Mouse (Mus musculus) heart, adult 10 weeks (tissue): ENCODE data around the gene Syt6. TPM values are rescaled to one million over a fixed set of nuclear protein-coding genes. Genes with fewer than 3 reads are reported as not detected.

ENCODE experiments used
- polyA plus RNA-seq: library from polyadenylated mRNA; stranded (reverse); fragments of 350-450 nt; fragmentation: Illumina TruSeq; extraction: RNeasy Lipid Tissue Mini Kit (QIAGEN cat#74804); gene quantifications from one replicate; pipeline ENCODE4 v1.2.3, GENCODE M21; 2014; ENCODE audit warnings: low read depth, low replicate concordance

Gene Syt6
- not detected for polyA plus RNA-seq

DNA sequence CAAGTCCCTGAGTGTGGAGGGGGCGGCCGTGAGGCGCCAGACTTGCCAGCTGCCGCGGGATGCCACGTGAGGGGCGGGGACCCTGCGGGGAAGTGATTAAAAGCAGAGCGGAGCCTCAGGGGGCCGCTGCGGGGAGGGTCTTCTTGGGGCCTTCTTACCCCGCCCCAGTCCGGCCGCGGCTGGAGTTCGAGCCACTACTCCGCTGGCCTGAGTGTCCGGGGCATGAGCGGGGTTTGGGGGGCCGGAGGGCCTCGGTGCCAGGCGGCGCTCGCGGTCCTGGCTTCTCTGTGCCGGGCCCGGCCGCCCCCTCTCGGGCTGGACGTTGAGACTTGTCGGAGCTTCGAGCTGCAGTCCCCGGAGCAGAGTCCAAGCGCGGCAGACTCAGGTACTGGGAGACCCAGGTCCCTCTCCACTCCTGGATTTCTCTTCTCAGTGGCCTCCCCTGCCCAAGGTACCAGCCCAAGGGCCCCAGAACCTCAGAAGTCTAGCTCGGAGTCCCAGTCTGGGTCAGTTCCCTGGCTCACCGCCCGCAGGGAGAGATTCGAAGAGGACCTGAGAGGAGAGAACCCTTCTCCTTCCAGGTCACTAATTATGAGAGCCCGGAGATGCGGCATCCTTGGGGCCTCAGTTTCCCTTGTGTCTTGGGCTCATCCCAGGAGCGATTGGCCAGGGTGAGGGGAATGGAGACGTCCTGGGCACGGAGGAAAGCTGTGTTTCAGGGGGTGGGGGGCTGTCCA, at the start of gene Syt6:
Gene Syt6 (plus strand): TSS at position 76 of the 737 bp plus-strand sequence.

DNA sequence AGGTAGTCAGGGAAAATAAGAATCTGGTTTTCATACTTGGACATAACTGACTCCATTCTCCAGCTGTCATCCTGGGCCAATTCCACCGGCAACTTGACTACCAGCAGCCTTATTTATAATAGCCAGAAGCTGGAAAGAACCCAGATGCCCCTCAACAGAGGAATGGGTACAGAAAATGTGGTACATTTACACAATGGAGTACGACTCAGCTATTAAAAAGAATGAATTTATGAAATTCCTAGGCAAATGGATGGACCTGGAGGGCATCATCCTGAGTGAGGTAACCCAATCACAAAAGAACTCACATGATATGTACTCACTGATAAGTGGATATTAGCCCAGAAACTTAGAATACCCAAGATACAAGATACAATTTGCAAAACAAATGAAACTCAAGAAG, 70.9 kb downstream of the Syt6 start, which contains the start of gene Atg4a-ps:
Gene Atg4a-ps (minus strand): TSS at position 101 of the 400 bp plus-strand sequence.

Other genes starting within 250 kb of the Syt6 start
- not detected for gene Atg4a-ps, start 70.8 kb downstream of the Syt6 start, polyA plus RNA-seq
- 9.0 TPM for gene Olfml3, start 162.8 kb downstream of the Syt6 start, polyA plus RNA-seq
- not detected for gene Gm10964, start 164.1 kb downstream of the Syt6 start, polyA plus RNA-seq
- 32.5 TPM for gene Hipk1, start 216.3 kb downstream of the Syt6 start, polyA plus RNA-seq
- gene Dclre1b, start 234.2 kb downstream of the Syt6 start, polyA plus RNA-seq = 3.5 TPM
- 18.4 TPM for gene Ap4b1, start 234.3 kb downstream of the Syt6 start, polyA plus RNA-seq
- gene Gm43064, start 234.3 kb downstream of the Syt6 start, polyA plus RNA-seq = not detected